Mouse (Mus musculus) thymus, adult 18-20 months (tissue): ENCODE data around the gene Grhl1.
"Not testable (repeated sequence)": the region's sequence is repeated elsewhere in the genome, so short reads cannot be mapped to it uniquely, and the experiment has no call there.

Source experiments
- DNase-seq, 2 experiments: peaks; one replicate each; pipeline ENCODE4 v3.0.0; 2022; ENCODE audit warnings: mixed read lengths in 2 of 2

Gene Grhl1

DNA sequence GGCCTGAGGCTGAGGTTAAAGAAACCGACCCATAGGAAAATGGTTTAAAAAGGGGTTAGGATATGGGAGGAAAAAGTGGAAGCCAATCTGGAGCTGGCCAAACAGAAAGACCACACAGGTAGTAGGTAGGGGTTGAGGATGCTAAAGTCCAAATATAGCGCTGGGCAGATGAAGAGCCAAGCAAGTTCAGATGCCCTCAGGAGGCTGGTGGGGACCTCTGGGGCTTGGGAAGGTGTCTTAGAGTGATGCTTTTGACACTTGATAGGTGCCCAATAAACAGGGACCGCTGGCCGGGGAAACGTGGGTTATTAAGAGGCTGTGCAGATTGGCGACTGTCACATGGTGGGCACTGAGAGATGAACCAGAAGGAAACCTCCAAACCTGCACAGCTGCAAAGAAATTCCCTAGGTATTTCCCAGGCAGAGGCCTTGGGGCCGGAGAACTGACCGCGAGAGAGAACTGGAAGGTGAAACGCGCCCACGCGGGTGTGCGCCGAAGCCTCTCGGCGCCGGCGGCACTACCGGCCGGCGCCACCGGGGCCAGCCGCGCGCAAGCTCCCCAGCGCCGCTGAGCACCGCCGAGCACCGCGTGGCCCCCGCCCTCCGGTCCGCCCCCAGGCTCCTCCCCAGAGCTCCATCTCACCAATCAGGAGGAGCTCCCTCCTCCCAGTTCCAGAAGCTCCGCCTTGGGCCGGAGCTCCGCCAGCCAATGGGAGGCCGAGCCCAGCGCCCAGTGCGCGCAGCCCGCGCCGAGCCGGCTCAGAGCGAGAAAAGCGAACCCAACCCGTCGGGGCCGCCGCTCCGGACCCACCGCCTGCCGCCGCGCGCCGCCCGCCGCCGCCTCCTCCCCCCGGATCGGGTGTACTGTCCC, at the start of gene Grhl1:
Gene Grhl1, plus strand, starts transcription at position 761 of the 870 bp plus-strand sequence.
- DNase-seq, result peak; percentile 88 to 90

- not testable (repeated sequence) for DNase-seq
These were observed 47.0 kb upstream of the Grhl1 start for GRCm38 (mm10) chr12:24525065-24525464.

DNA sequence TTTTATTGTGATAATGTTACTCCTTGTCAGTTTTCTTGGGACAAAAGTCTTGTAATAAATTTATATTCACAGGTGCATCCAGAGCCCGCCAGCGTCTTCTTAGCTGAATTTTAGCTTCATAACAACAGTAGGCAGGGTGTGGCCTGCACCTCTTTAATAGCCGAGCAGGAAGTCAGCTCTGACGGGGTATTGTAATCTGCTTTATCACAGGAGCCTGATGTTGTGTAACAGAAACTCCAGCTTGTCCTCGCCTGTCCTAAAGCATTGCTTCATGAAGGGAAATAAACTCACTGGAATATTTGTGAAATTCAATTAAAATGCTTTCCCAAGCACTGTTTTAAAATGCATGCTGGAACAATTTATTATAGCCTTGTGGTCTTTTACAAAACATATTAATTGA, 35.7 kb upstream of the Grhl1 start:
- no peak for DNase-seq

DNA sequence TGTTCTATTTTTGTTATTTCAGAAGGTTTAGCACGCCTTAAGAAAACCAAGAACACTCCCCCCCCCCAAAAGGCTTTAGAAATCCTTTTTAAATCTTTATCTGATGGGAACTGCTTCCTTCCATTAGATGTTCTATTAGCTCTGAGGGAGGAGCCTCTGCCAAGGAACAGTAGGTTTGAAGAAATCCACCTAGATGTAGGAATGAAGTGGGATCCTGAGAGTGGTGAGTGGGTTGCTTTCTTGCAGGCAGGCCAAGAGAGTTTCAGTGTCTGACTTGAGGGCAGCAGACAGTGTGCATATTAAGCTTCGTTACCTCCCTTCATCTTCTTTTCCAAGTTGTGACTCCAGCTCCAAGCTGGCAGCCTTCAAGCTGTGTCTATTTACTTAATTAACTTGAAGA, 34.9 kb upstream of the Grhl1 start:
- DNase-seq, result no peak

- no peak for DNase-seq
These were observed 34.1 kb upstream of the Grhl1 start for GRCm38 (mm10) chr12:24537965-24538364.

GRCm38 (mm10) chr12:24541426-24542154, 30.5 kb upstream of the Grhl1 start:
- DNase-seq, result no peak

DNA sequence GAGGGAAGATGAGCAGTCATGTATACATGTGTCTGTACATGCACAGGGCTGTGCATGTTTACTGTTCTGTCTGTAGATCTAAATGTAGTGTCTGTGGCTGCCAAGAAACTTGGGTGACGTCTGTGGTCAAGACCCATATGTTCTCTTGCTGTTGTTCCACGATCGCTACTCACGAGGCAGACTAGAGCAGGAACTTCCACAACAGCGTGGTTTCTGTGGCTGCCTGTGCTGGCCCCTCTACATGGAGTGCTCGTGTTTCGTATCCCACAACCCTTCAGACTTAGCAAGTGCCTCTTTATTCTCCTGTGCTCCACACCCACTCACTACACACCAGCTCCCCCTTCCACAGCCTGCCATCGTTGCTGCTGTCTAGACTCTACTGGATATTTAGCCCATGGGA, 24.4 kb upstream of the Grhl1 start:
- no peak for DNase-seq

DNA sequence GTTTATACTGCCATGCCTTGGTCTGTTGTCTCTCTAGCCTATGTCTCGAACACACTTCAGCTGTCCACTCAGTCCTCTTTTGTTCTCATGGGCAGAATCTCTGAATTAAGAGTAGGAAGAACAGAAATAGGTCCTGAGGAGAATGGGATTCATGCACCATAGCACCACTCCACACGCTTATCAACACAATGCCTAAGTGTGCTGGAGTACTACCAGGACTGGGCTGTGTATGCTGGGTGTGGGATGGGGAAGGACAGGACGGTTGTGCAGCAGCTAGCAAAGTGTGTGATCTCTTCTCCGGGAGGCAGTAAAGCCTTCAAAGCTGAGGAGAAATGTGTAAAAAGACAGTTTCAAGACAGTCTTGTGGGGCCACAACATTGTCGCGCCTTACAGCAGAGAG, 23.2 kb upstream of the Grhl1 start:
- DNase-seq, result no peak

DNA sequence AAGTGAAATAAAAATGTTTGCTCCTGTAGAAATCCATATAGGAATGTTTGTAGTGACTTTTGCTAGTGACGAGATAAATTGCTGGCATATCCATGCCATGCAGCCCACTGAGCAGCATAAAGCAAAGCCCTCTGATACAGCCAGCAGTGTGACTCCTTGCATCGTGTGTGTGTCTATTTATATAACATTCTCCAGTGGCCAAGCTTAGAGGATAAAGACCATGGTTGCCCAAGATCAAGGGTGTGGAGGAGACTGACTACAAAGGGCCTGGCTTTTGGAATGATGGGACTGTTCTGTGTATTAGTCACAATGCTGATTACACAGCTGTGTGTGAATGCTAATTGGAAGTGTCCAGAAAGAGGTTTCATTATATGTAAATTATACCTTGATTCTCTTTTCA, 19.6 kb upstream of the Grhl1 start:
- DNase-seq, result no peak

DNA sequence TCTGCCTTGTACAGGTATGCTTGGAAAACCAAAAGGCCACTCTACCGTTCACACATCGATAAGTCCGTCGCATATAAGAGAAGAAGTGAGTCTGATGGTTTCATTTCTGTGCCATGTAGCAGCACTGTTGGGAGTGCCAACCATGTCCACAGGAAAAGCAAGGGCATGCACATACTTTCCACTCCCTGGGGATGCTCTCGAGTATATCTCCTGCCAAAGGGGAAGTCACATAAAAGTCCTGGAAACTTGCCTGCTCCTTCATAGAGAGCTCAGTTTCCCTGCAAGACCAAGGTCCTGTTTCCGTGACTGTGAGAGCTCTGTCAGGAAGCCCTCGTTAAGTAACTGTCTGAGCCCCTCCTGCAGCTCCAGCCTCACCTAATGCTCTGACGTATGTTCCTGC, 16.1 kb upstream of the Grhl1 start:
- DNase-seq, result no peak

GRCm38 (mm10) chr12:24563395-24563960, 8.6 kb upstream of the Grhl1 start:
- no peak for DNase-seq

DNA sequence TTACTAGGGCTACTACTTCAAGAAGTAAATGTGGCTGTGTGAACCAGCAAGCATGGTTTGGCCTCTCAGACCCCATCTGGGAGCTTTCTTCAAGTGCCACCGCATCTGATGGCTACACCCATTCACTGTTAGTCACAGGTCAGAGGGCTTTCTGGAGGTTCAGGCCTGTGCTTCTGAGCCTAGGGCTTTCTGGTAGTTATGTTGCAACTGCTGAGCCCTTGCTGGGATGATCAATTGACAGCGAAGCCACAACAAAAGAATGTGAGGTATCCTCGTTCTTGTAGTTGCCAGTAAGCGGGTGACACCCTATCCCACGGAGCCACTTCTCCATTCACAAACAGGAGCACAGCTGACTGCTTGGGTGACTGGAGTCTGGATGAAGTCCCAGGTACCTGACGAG, 6.8 kb upstream of the Grhl1 start:
- DNase-seq, result no peak

DNA sequence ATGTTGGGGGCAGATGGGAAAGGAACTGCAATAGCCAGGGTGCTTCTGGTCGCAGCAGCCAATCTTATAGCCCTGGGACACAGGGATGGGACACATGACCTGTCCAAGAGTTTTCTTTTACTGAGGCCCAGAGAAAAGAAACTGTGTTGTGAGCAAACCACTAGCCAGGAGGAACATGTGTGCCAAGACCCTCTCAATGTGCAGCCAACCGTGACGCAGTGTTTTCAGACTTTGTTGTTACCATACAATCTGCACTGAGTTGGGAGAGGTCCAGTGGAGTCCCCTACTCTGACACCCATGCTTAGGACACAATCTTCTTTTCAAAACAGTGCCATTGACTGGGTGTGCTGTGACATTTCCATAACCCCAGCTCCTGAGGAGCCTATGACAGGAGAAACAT, 4.5 kb upstream of the Grhl1 start:
- DNase-seq, result no peak

DNA sequence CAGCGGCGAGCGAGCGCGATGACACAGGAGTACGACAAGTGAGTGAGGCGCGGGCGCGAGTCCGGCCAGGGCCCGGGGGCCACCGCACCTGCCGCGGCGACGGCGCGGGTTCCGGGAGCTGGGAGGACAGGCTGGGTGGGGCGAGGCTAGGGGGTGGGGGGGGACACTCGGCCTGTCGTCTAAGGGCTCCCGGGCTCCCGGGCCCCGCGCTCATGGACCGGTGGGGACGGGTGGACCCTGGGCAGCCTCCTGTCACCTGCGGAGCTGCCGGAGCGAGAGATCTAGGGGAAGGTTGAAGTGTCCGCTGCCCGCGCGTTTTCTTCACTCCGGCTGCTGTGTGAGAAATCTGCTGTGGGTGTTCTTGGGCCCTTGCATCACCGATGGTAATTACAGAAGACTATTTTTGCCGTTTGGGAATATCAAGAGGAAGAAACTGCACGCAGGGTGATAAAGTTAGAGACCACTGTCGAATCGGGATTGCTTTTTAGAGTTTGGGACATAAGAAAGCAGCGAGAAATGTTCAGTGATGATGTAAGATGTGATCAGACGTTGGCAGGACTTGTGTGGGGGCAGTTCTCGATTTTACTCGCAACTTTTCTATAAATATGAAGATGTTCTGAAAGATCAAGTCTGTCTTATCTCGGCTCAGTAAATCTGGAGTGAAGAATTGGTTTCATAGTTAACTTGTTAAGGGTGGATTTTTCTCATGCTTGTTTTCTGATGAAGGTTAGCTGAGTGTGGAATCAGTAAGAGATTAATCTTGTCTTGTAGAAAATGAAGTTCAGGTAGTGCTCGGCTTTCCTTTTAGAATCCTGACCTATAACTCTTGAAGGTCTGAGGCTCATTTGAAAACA, 565 bp downstream of the Grhl1 start:
- DNase-seq, result no peak

DNA sequence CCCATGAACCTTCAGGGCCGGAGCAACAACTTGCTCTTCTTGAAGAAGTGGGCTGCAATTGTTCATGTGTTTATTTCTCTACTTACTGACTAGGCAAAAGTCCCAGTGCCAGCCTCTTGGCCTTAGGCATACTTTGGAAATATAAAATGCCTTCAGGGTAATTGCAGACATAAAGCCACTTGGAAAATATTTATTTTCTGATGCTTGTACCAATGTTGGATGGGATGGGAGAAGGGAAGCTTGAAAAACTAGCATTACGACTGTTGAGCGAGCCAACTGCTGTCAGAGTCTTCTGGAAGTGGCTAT, 1.1 kb downstream of the Grhl1 start:
- DNase-seq, result no peak

DNA sequence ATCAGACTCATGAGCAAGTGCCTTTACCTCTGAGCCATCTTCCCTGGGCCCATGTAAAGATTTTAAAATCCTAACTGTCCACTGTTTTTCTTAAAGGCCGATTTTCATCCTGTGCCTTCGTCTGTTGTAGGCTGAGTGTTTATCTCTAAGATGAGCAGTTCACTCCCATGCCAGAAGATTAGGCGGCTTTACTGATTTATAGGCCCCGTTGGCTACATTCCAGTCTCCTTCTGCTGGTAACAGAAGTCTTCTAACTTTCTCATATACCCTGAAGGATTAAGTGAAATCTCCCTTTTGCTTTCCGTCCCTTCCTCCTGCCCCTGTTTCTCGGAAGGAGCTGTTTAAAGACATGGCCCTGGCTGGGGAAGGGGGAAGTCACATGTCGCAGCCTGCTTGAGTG, 2.8 kb downstream of the Grhl1 start:
- no peak for DNase-seq

DNA sequence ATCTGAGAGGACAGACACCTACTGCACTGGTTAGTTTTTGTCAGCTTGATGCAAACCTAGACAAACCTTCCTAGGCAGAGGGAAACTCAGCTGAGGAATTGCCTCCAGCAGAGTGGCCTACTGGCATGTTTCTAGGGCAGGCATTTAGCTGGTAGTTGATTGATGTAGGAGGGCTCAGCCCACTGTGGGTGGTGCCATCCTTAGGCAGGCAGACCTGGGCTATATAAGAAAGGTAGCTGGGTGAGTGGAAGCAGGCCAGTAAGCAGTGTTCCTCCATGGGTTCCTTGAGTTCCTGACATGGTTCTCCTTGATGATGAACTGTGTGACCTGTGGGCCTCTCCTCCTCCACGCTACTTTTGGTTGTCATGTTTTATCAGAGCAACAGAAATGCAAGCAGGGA, 8.4 kb downstream of the Grhl1 start:
- no peak for DNase-seq

- no peak for DNase-seq
These were observed 9.1 kb downstream of the Grhl1 start for GRCm38 (mm10) chr12:24580996-24581683.

- no peak for DNase-seq
These were observed 11.6 kb downstream of the Grhl1 start for GRCm38 (mm10) chr12:24583653-24584052.

DNA sequence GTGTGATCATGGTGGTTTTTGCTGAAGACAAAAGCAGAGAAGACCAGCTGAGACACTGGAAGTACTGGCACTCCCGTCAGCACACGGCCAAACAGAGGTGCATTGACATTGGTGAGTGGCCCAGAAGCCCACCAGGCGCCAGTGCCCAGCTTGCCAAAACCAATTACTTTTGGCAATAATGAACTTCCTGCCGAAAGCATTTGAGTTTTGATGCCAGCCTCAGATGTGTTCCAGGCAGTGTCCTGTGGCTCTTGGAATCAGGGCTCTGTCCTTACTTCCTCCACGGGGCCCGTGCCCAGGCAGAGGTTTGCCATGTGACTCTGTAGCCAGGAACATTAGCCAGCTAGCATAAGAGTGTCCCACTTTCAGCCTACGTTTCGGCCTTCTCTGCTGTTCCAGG, 12.8 kb downstream of the Grhl1 start:
- DNase-seq, result no peak

- no peak for DNase-seq
These were observed 14.1 kb downstream of the Grhl1 start for GRCm38 (mm10) chr12:24586193-24586592.

- DNase-seq, result no peak
These were observed 18.3 kb downstream of the Grhl1 start for GRCm38 (mm10) chr12:24590371-24590770.

- DNase-seq, result no peak
These were observed 20.0 kb downstream of the Grhl1 start for GRCm38 (mm10) chr12:24592055-24592454.
